Mouse (Mus musculus) ES-CJ7 (cell line): ENCODE measurements around the gene Bmp2k.
"Not testable (repeated sequence)": the region's sequence is repeated elsewhere in the genome, so short reads cannot be mapped to it uniquely, and the experiment has no call there.

Experiments
- DNase-seq: peaks from one replicate; pipeline ENCODE4 v3.0.0; 2011; ENCODE audit warnings: low read depth, low spot score

The Bmp2k gene

DNA sequence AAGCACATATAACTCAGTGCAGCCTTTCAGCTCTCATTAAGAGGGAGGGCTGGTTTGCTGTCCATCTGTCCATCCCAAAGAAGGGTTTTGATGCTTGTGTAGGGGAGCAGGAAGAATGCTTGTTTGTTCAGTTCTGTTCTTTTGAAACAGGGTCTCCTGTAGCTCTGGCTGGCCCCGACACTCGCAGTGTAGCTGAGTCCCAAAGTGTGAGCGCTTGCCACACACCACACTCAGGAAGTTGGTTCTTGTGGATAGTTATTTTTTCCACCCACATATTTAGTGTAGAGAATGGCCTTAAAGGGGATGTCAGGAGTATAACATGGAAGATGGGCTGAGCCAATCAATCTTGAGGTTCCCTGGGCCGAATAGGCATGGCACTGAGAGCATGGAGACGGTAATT, 4.1 kb downstream of the Bmp2k start:
- no peak for DNase-seq

DNA sequence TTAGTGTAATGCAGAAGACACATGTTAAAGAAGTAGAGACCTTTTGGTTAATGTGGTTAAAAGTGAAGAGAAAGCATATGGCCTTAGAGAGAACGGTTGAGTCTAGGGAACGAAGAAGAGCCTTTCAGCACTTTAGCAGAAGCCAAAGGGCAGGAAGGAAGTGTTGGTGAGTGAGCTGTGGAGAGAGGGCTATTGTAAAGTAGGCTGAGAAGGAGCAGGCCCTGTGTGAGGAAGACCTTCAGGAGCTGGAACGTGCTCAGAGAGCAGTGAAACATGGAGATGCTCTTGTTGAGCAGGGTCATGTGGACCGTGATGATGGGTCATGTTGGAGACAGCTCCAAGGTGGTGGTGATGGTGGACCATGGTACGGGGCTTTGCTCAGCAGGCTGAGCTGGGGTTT, 4.8 kb downstream of the Bmp2k start:
- no peak for DNase-seq

- DNase-seq: no peak
Measured at GRCm38 (mm10) chr5:97002937-97003336, 5.4 kb downstream of the Bmp2k start.

DNA sequence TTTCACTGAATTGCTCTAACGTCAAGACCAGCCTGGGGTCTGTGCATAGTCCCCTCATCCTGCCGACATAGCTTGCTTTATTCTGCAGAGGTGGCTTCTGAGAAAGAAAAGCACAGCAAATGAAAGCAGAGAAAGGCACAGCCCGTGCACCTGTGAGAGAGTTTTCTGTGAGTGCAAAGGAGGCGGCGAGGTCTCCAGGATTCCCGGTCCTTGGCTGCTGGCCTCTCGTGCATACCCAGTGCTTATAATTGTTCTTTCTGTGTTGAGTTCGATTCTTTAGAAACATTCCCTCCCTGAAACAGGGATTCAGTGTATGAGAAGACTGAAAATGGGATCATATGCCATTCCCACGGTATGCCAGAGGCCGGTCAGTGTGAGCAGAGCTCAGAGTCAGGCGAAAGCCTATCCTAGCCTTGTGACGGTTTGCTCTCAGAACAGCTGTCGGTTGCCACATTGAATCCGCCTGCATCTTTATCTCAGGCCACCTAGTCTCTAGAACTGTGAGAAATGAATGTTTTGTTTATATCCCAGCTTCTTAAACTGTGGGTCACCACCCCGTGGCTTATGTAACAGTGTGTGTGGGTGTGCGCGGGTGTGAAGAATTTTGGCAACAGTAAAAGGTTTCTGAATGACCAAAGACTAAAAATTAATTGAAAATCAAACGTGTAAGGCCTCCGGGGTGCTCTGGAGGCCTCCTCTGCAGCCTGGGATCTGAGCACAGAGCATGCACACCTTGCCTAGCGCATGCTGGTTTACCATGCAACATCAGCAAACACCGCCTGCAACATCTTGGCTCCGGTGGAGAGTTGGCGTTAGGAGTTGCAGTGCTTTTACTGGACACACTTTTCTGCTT, 6.9 kb downstream of the Bmp2k start:
- DNase-seq: no peak

- DNase-seq: no peak
Measured at GRCm38 (mm10) chr5:97005891-97006290, 8.4 kb downstream of the Bmp2k start.

DNA sequence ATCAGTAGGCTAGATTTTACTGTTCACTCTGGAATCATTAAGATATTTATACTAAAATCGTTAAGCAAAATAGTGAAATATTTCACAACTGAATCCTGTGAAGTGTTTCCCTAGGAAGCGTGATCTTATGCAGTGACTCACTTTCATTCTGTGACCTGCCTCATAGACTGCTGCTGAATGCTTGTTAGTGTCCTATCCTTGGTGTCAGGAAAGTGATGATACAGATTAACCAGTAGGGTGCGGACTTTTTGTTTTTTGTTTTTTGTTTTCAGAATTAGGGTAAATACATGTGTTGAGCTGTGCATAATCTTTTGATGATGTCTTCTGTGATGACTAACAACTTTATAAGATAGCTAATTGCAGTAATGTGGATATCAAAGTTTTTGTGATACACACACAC, 9.4 kb downstream of the Bmp2k start:
- DNase-seq: no peak

DNA sequence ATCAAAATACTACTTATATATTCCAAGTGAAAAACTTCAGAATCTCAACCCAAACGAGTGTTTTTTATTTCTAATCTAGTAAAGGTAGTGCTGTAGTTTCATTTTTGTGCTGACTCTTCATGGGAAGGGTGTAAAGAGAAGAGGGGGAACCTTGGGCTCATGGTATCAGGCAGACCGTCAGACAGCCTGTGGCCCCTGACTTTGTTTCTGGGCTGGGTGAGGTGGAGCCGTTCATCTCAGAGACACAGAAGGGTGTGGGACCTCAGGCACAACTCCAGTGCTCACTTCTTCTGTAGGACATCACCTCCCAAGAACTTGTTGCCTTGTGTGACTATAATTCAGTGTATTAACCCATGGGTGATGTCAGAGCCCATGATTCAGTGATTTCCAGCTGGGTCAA, 10.0 kb downstream of the Bmp2k start:
- DNase-seq: no peak

- not testable (repeated sequence) for DNase-seq
Measured at GRCm38 (mm10) chr5:97009140-97009539, 11.7 kb downstream of the Bmp2k start.

- DNase-seq: no peak
Measured at GRCm38 (mm10) chr5:97009601-97010335, 12.3 kb downstream of the Bmp2k start.

DNA sequence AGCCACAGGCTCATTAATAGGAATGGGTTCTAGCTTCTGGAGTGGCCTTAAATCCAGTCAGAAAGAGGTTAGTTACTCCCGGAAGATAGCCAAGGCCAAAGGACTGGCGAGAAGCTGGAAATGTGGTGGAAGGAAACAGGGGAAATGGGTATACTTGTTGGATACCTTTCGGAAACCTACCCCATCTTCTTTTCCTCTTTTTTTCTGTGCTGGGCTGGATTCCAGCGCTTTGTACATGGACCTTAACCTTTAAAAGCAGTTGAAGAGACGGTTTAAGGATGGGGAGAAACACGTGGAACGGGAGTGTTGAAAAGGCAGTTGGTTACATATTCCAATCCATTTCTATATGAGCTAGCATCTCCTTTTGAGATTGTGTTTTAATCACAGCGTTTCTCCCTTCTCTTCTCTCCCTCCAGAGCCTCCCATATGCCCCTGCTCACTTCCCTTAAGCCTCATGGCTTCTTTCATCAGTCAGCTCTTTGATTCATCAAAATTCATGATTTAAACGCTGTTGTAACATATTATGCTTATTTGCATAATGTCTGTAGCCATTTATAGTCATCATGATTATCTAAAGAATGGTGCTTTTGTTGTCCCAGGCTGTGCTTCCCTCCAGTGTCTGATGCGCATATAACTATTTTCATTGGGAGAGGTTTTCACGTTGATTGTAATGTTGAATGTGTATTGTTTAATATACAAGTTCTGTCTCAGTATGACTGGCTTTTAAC, 18.5 kb downstream of the Bmp2k start:
- no peak for DNase-seq

GRCm38 (mm10) chr5:97016842-97017577, 19.5 kb downstream of the Bmp2k start:
- DNase-seq: no peak

DNA sequence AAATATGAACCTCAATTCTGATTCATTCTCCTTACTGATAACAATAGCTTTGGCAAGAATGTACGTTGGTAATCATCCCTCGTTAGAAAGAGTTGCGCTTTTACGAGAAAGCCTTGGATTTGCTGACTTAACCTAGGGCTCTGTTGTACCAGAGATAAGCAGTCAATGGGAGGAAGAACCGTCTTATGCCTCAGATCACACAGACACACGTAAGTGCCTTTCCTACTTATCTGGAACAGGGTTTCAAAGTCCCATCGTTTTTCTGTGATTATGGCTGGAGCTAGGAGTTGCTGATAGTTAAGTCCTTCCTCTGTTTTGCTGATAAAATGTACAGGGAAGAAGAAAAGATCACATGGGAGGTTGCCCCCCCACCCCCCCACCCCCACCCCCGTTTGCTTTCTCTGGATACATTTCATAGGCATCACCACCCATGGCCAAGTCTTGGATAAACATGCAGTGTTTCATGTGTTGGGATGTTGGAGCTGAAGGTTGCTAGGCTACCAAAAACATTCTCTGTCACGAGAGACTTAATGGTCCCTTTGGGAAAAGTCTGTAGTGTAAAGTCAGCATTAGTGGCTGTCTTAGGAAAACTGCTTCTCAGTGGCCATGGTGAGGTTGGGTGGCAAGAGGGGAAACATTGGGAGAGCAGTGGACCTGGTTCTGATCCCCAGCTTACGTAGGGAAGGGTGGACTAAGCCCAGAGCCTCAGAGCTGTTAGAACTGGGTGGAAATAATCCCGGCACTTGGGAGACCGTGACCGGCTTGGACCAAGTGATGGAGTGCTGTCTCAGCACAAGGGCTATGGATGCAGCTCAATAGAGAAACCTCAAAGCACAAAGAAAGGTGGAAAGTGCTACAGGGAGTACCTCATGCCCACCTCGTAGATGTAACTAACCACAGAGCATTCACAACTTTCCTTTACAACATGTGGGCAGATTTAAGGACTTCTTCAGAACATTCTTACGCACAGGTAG, 25.1 kb downstream of the Bmp2k start:
- DNase-seq: no peak

GRCm38 (mm10) chr5:97024834-97025233, 27.3 kb downstream of the Bmp2k start:
- DNase-seq: no peak

- DNase-seq: no peak
Measured at GRCm38 (mm10) chr5:97025650-97026049, 28.2 kb downstream of the Bmp2k start.

- no peak for DNase-seq
Measured at GRCm38 (mm10) chr5:97028004-97028403, 30.5 kb downstream of the Bmp2k start.

GRCm38 (mm10) chr5:97028840-97029239, 31.4 kb downstream of the Bmp2k start:
- not testable (repeated sequence) for DNase-seq

GRCm38 (mm10) chr5:97031771-97032170, 34.3 kb downstream of the Bmp2k start:
- DNase-seq: no peak

DNA sequence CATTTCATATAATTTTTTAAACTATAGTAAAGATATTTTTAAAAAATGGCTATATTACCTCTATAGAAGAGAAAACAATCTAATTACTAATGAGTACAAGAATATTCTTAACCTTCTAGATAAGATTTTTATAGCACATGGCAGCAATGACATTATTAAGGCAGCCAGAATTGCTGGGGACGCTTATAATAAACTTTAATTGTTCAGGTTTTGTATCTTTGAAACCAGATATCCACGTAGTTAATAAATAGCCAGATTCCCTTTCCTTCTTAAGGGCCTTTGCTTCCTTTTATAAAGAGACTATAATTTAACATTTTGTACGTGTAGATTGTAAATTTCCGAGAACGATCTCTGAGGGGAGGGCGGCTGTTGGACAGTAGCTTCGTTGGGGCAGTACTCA, 47.8 kb downstream of the Bmp2k start:
- no peak for DNase-seq

- DNase-seq: no peak
Measured at GRCm38 (mm10) chr5:97046680-97047079, 49.2 kb downstream of the Bmp2k start.

DNA sequence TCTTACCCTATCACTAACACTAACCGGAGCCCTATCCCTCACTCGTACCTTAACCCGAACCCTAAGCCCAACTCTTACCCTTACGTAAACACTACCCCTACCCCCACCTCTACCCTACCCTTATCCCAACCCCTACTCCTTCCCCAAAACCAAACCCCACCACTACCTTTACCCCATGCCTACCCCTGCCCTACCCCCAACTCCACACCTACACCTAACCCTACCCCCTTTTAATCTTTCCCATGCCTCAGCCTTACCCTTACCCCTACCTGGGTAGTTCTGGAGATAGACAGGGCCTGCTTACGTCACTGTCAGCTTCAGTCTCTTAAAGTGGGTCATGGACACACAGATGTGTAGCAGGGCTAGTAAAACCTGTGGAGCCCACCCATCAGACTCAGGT, 51.4 kb downstream of the Bmp2k start:
- no peak for DNase-seq
